13 mouse cellular contexts compared by ENCODE assay signal in genomic region chr14:31555963-31556434, GRCm38 (mm10). TPM values are rescaled to one million over a fixed set of nuclear protein-coding genes. Genes with fewer than 3 reads are reported as not detected.
DNase-seq lines count a peak whose midpoint lies in the region; ATAC-seq and TF ChIP-seq lines count a peak whose summit lies in the region.
"Had no signal": no experiment of that assay in that cellular context is flagged by ENCODE, and none has a peak within 500 bp of the region (broad histone marks: within the 10 kb centered on the region; RNA-seq: fewer than 3 reads in every experiment).

No protein-coding gene starts in this region.

- peak; percentile 34; the same call in 1 of the 2 replicates for ATAC-seq in lung, postnatal 0 days
- ATAC-seq in hindbrain, embryonic 14.5 days (ENCODE audit: low FRiP score) = no peak
- ATAC-seq: intestine, postnatal 0 days; midbrain, embryonic 16.5 days had no signal

- no peaks in the 10 kb centered on the region for H3K36me3 ChIP-seq in lung, postnatal 0 days (ENCODE audit: insufficient read depth, low read length)
- no peaks in the 10 kb centered on the region for H3K36me3 ChIP-seq in hindbrain, embryonic 14.5 days (replicated peaks; ENCODE audit: control insufficient read depth, insufficient read depth)
- H3K36me3 ChIP-seq: forebrain, embryonic 12.5 days; heart, embryonic 13.5 days had no signal

- no peaks in the 10 kb centered on the region for H3K9me3 ChIP-seq in lung, postnatal 0 days (ENCODE audit: low read length)
- no peaks in the 10 kb centered on the region for H3K9me3 ChIP-seq in hindbrain, embryonic 14.5 days (ENCODE audit: control insufficient read depth, low read length)
- H3K9me3 ChIP-seq: forebrain, embryonic 12.5 days; heart, embryonic 13.5 days had no signal

- H3K4me2 ChIP-seq in lung, postnatal 0 days (replicated peaks; ENCODE audit: low read depth, low read length) = no peak overlapping the region
- H3K4me2 ChIP-seq in hindbrain, embryonic 14.5 days (replicated peaks) = no peak overlapping the region
- H3K4me2 ChIP-seq: forebrain, embryonic 12.5 days; heart, embryonic 13.5 days had no signal

- no peak overlapping the region for H3K27ac ChIP-seq in lung, postnatal 0 days (ENCODE audit: low read length)
- peak overlapping the region; percentile 45 for H3K27ac ChIP-seq in bone marrow, adult 2 months (ENCODE audit: control insufficient read depth, insufficient read depth, low read depth, low read length, poor library complexity)
- H3K27ac ChIP-seq in hindbrain, embryonic 14.5 days = no peak overlapping the region
- H3K27ac ChIP-seq: forebrain, embryonic 12.5 days; heart, embryonic 13.5 days; liver, embryonic 14.5 days had no signal

- no peak for TF ChIP-seq POLR2A in bone marrow, adult 2 months (IDR thresholded peaks at IDR 0.05; ENCODE audit: borderline replicate concordance, control insufficient read depth, low read depth, low read length)

- DNase-seq in lung, postnatal 0 days (ENCODE audit: low spot score) = peak; percentile 36
- DNase-seq in lung, adult 18-20 months = no peak
- peak; percentile 78 for DNase-seq in induced T-regulatory cell, adult 2 months (ENCODE audit: low read depth)
- DNase-seq in thymus, postnatal 10 days (ENCODE audit: low spot score in 2 of 2) = peak; percentile 94 to 96
- DNase-seq in hindbrain, embryonic 14.5 days (ENCODE audit: low spot score) = no peak
- DNase-seq in natural killer cell, adult 2 months (ENCODE audit: low spot score in 2 of 2) = no peak
- DNase-seq: adrenal gland, adult 2 months had no signal

- 45% methylated on average over 14 of the region's 14 CpGs for WGBS in lung, postnatal 0 days
- 71% methylated on average over 14 of the region's 14 CpGs for WGBS in bone marrow, adult 2 months
- WGBS in hindbrain, embryonic 14.5 days = 77% methylated on average over 14 of the region's 14 CpGs

- H3K4me3 ChIP-seq in lung, postnatal 0 days (ENCODE audit: low read depth, low read length) = no peak overlapping the region
- no peak overlapping the region for H3K4me3 ChIP-seq in bone marrow, adult 2 months (replicated peaks; ENCODE audit: control insufficient read depth, low read depth, low read length)
- no peak overlapping the region for H3K4me3 ChIP-seq in hindbrain, embryonic 14.5 days (replicated peaks; ENCODE audit: low read length)
- H3K4me3 ChIP-seq: forebrain, embryonic 12.5 days; heart, embryonic 13.5 days had no signal

- no peaks in the 10 kb centered on the region for H3K27me3 ChIP-seq in lung, postnatal 0 days (replicated peaks; ENCODE audit: insufficient read depth, low read length)
- H3K27me3 ChIP-seq in hindbrain, embryonic 14.5 days (ENCODE audit: control insufficient read depth, insufficient read depth, low read length) = no peaks in the 10 kb centered on the region
- H3K27me3 ChIP-seq: forebrain, embryonic 12.5 days had no signal

- no peak overlapping the region for H3K9ac ChIP-seq in lung, postnatal 0 days (replicated peaks; ENCODE audit: low read depth)
- H3K9ac ChIP-seq in hindbrain, embryonic 14.5 days = no peak overlapping the region
- H3K9ac ChIP-seq: forebrain, embryonic 12.5 days; heart, embryonic 13.5 days; liver, embryonic 14.5 days had no signal

- TF ChIP-seq CTCF in lung, postnatal 0 days (IDR thresholded peaks at IDR 0.05) = no peak
- no peak for TF ChIP-seq CTCF in bone marrow, adult 2 months (IDR thresholded peaks at IDR 0.05; ENCODE audit: control insufficient read depth, insufficient read depth, low read length)

- no peaks in the 10 kb centered on the region for H3K4me1 ChIP-seq in lung, postnatal 0 days (ENCODE audit: insufficient read depth, low read depth, low read length)
- H3K4me1 ChIP-seq in bone marrow, adult 2 months (ENCODE audit: control insufficient read depth, insufficient read depth, low read length) = no peaks in the 10 kb centered on the region
- H3K4me1 ChIP-seq in hindbrain, embryonic 14.5 days (replicated peaks; ENCODE audit: control insufficient read depth, insufficient read depth, low read length) = no peaks in the 10 kb centered on the region
- H3K4me1 ChIP-seq: forebrain, embryonic 12.5 days had no signal

- TF ChIP-seq EP300 in lung, postnatal 0 days (IDR thresholded peaks at IDR 0.05) = no peak

RNA-seq across cellular contexts. Expression of gene Colq, which starts 35.1 kb away (rescaled TPM):
- polyA plus RNA-seq in lung, postnatal 0 days (2015; fragmentation: Nextera tagmentation; extraction: Ambion mirVana) = 1.1 and 1.4 TPM in 2 replicates
- 1.1 and 2.4 TPM in 2 replicates for polyA plus RNA-seq in bone marrow, adult 2 months (2011; ENCODE audit: insufficient read depth, insufficient read length, low replicate concordance, missing spikeins)
- polyA plus RNA-seq in hindbrain, embryonic 14.5 days (2014; fragmentation: Nextera tagmentation; extraction: Ambion mirVana) = 0.16 and 0.24 TPM in 2 replicates
- polyA plus RNA-seq: midbrain, embryonic 16.5 days had no signal

Comparison
In these comparisons a context has a peak if more than half of its experiments do, and no peak if none do; other contexts are left out.
1. DNase-seq: peak in lung, postnatal 0 days (single experiment), induced T-regulatory cell, adult 2 months (single experiment) and thymus, postnatal 10 days (2 of 2); none in lung, adult 18-20 months (0 of 2), hindbrain, embryonic 14.5 days (single experiment) and natural killer cell, adult 2 months (0 of 2).